Mouse (Mus musculus) olfactory bulb, adult 2 months (tissue): ENCODE data around the gene Pomgnt2.

Experiments
- CTCF ChIP-seq: fragments of 200-500 bp; IDR thresholded peaks from 2 replicates; pipeline ENCODE4 v1.5.1; 2012; ENCODE audit warnings: low read depth, mild to moderate bottlenecking, low read length, moderate library complexity; ENCODE audit not compliant: insufficient read depth
- POLR2A ChIP-seq: fragments of 200-500 bp; IDR thresholded peaks from 2 replicates; pipeline ENCODE4 v1.6.1; 2012; ENCODE audit warnings: mild to moderate bottlenecking, low read depth, low read length, moderate library complexity; ENCODE audit not compliant: insufficient read depth

DNA sequence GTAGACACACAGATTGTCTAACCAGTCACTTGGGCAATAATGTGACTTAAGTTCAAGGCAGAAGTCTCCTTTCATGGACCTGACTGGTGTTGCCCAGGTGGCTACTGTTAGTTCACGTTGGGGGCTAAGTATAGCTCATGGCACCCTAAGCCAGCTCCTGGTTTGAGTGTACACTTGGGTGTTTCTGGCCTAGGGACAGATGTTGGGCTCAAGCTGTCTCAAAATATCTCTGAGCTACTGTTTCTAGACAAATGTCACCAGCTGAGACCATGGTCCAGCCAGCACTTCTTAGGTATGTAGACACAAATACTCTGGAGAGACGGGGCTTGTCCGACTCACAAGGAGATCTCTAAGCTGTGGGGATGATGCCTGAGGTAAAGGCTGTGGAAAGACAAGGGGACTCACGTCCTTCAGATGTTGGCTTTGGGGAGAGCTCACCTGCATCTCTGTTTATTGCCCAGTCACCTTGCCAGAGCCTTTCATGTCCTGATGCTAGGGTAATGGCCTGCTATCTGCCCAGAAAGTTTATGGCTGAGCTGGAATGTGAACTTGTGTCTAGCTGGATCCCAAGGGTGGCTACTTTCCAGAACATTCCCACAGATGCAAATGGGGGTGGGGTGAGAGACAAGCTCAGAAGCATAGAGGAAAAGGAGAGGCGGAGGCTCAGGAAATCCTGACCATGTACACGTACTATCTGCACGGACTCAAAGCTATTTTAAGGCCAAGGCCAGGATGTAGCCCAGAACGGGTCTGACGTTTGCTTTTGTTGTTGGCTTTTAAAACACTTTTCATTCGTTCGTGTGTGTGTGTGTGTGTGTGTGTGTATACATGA, 31.2 kb upstream of the Pomgnt2 start:
- TF ChIP-seq CTCF = no peak
- TF ChIP-seq POLR2A = no peak
